Mouse (Mus musculus): ENCODE measurements around the gene Sgsm1. TPM values are rescaled to one million over a fixed set of nuclear protein-coding genes. Genes with fewer than 3 reads are reported as not detected.

Gene Sgsm1
- polyA plus RNA-seq, 1 experiment from 2014 or later, result 1.2 TPM

DNA sequence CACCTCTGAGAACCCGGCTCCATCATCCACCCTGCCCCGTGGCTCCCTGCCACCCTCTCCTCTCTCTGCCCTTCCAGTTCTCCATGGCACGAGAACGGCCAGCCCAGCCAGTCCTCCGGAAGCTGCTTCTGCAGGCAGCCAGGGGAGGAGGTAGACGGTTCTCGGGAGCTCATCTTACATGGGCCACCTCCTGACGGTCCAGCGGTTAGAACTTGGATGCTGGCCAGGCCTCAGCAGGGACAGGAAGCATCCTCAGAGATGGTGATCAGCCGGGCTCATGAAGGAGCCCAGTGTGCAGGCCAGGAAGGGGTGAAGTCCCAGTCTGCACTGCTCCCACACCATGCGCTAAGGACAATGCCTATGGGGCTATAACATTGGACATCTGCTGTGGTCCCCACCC is 96.1 kb downstream of the Sgsm1 start:
- no peaks in the 10 kb centered on the region for H3K9me3 ChIP-seq (ENCODE audit: low read length)
- H3K4me1 ChIP-seq (ENCODE audit: insufficient read depth, low read depth, low read length), result peaks cover 3% of the 10 kb centered on the region; the same call in 1 of the 2 replicates
- ATAC-seq (peak; percentile 45), DNase-seq (ENCODE audit: low spot score) (peak; percentile 42)
- H3K4me2 ChIP-seq (replicated peaks; ENCODE audit: low read depth, low read length), result no peak overlapping the region
- no peak overlapping the region for H3K27ac ChIP-seq (ENCODE audit: low read length)
- no peak overlapping the region for H3K4me3 ChIP-seq (ENCODE audit: low read depth, low read length)
- WGBS, result 40% methylated on average over 11 of the region's 11 CpGs
- no peak overlapping the region for H3K9ac ChIP-seq (replicated peaks; ENCODE audit: low read depth)
- no peaks in the 10 kb centered on the region for H3K36me3 ChIP-seq (ENCODE audit: insufficient read depth, low read length)
- no peaks in the 10 kb centered on the region for H3K27me3 ChIP-seq (replicated peaks; ENCODE audit: insufficient read depth, low read length)
- no peak for TF ChIP-seq EP300 (IDR thresholded peaks at IDR 0.05)
- TF ChIP-seq CTCF (IDR thresholded peaks at IDR 0.05), result peak; percentile 6; the same call in 1 of the 2 replicates

DNA sequence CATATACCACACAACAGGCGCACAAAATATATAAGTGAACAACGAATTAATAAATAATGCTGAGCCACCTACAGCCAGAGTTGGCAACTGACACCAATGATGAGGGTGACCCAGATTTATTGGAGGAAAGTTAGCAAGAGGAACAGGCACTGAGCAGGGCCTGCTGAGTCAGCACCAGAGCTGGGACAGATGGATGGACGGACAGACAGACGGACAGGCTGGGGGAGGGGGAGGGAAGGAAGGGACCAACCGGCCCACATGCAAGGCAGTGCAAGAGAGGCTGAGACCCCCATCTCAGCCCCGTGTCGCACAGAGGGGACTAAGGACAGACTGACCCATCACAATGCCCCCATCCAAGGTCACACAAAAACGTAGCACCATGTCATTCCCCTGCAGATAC is 96.5 kb downstream of the Sgsm1 start:
- Histone ChIP-seq H3K27me3 (replicated peaks; ENCODE audit: insufficient read depth, low read length) (no peaks in the 10 kb centered on the region), H3K4me1 (ENCODE audit: insufficient read depth, low read depth, low read length) (peaks cover 5% of the 10 kb centered on the region; the same call in 1 of the 2 replicates), H3K27ac (ENCODE audit: low read length) (no peak overlapping the region), H3K9me3 (ENCODE audit: low read length) (no peaks in the 10 kb centered on the region), H3K36me3 (ENCODE audit: insufficient read depth, low read length) (no peaks in the 10 kb centered on the region), H3K4me2 (replicated peaks; ENCODE audit: low read depth, low read length) (no peak overlapping the region), H3K4me3 (ENCODE audit: low read depth, low read length) (no peak overlapping the region), H3K9ac (replicated peaks; ENCODE audit: low read depth) (no peak overlapping the region)
- ATAC-seq, result no peak
- DNase-seq (ENCODE audit: low spot score), result no peak
- no peak for TF ChIP-seq EP300 (IDR thresholded peaks at IDR 0.05)
- no peak for TF ChIP-seq CTCF (IDR thresholded peaks at IDR 0.05)
- 68% methylated on average over 8 of the region's 8 CpGs for WGBS

DNA sequence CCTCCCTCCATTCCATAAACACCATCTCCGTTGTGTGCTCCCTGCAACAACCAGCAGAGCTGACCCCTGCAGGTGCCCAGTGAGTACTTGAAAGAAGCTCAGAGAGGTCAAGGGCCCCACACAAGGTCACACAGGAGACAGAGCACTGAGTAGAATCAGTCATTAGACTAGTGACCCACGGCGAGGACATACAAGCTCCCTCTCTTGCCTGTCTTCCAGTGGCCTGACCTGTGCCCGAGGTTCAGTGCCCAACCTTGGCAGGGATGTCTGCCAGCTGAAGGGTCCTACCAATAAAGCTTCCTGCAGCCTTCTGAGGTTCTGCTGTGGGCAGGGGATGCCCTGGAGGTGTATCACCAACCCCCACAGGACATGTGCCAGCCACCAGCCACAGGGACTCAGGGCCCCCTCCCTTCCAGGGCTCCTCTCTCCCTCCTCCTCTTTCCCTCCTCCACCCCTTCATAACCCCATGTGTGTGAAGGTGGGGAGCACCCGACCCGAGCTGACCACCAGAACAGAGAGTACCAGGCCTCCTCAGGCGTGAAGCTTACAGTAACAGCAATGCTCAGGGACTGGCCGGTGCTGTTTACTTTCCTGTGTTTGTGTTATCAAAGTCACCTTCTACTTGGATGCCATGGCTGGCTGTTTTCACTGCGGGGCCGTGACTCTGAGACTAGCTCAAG is 98.3 kb downstream of the Sgsm1 start:
- ATAC-seq, result no peak
- Histone ChIP-seq H3K4me3 (ENCODE audit: low read depth, low read length) (no peak overlapping the region), H3K9ac (replicated peaks; ENCODE audit: low read depth) (no peak overlapping the region), H3K9me3 (ENCODE audit: low read length) (no peaks in the 10 kb centered on the region), H3K4me2 (replicated peaks; ENCODE audit: low read depth, low read length) (no peak overlapping the region), H3K27me3 (replicated peaks; ENCODE audit: insufficient read depth, low read length) (no peaks in the 10 kb centered on the region), H3K4me1 (ENCODE audit: insufficient read depth, low read depth, low read length) (peaks cover 6% of the 10 kb centered on the region; the same call in 1 of the 2 replicates), H3K36me3 (ENCODE audit: insufficient read depth, low read length) (no peaks in the 10 kb centered on the region), H3K27ac (ENCODE audit: low read length) (no peak overlapping the region)
- 47% methylated on average over 10 of the region's 10 CpGs for WGBS
- no peak for DNase-seq (ENCODE audit: low spot score)
- TF ChIP-seq EP300 (IDR thresholded peaks at IDR 0.05) (no peak), CTCF (IDR thresholded peaks at IDR 0.05) (no peak)

DNA sequence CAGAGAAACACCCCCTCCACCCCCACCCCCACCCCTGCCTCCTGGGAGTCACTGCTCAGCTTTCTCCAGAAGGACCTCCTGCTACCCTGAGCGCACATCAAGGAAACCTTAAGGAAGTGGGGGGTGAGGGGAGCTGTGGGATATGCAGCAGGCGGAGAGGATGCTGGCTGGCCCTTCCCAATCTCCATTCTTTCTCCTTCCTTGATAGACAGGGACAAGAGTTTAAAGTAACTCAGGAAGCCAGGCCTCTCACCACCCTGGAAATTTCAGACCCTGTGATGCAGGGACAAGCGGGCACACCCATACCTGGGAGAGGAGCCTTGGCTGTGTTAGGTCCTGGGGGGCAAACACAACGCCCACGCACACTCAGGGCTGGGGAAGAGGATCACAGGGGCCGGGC is 100.3 kb downstream of the Sgsm1 start:
- no peaks in the 10 kb centered on the region for H3K36me3 ChIP-seq (ENCODE audit: insufficient read depth, low read length)
- 61% methylated on average over 6 of the region's 6 CpGs for WGBS
- peaks cover 8% of the 10 kb centered on the region; the same call in 1 of the 2 replicates for H3K4me1 ChIP-seq (ENCODE audit: insufficient read depth, low read depth, low read length)
- H3K9ac ChIP-seq (replicated peaks; ENCODE audit: low read depth), result no peak overlapping the region
- no peak overlapping the region for H3K4me2 ChIP-seq (replicated peaks; ENCODE audit: low read depth, low read length)
- H3K4me3 ChIP-seq (ENCODE audit: low read depth, low read length), result no peak overlapping the region
- DNase-seq (ENCODE audit: low spot score) (peak; percentile 62), ATAC-seq (peak; percentile 47)
- H3K27ac ChIP-seq (ENCODE audit: low read length), result peak overlapping the region; percentile 87
- H3K9me3 ChIP-seq (ENCODE audit: low read length), result no peaks in the 10 kb centered on the region
- H3K27me3 ChIP-seq (replicated peaks; ENCODE audit: insufficient read depth, low read length), result no peaks in the 10 kb centered on the region
- no peak for TF ChIP-seq CTCF (IDR thresholded peaks at IDR 0.05)
- no peak for TF ChIP-seq EP300 (IDR thresholded peaks at IDR 0.05)

DNA sequence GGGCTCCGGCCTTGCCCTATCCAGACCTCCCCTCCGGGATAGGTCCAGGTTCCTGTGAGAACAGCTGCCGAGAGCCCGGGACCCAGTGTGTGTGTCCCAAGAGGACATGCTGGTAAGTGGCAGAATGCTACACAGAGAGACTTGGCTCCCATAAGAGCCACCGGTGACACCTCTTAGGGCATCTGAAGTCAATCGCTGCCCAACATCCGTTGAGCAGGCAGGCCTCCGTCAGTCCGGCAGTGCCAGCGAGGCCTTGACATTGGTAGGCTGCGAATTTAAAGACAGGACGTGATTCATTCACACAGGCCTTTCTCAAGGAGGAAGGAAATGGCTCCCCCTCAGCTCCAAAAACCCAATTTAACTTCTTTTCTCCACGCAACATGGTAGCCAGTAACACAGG is 100.7 kb downstream of the Sgsm1 start:
- no peak overlapping the region for H3K9ac ChIP-seq (replicated peaks; ENCODE audit: low read depth)
- peak; percentile 21 for ATAC-seq
- 45% methylated on average over 13 of the region's 13 CpGs for WGBS
- H3K4me2 ChIP-seq (replicated peaks; ENCODE audit: low read depth, low read length), result no peak overlapping the region
- H3K9me3 ChIP-seq (ENCODE audit: low read length), result no peaks in the 10 kb centered on the region
- H3K4me3 ChIP-seq (ENCODE audit: low read depth, low read length), result no peak overlapping the region
- no peak for DNase-seq (ENCODE audit: low spot score)
- H3K4me1 ChIP-seq (ENCODE audit: insufficient read depth, low read depth, low read length), result peaks cover 8% of the 10 kb centered on the region; the same call in 1 of the 2 replicates
- H3K27me3 ChIP-seq (replicated peaks; ENCODE audit: insufficient read depth, low read length), result no peaks in the 10 kb centered on the region
- no peaks in the 10 kb centered on the region for H3K36me3 ChIP-seq (ENCODE audit: insufficient read depth, low read length)
- TF ChIP-seq CTCF (IDR thresholded peaks at IDR 0.05), result no peak
- TF ChIP-seq EP300 (IDR thresholded peaks at IDR 0.05), result no peak
- H3K27ac ChIP-seq (ENCODE audit: low read length), result peak overlapping the region; percentile 87

DNA sequence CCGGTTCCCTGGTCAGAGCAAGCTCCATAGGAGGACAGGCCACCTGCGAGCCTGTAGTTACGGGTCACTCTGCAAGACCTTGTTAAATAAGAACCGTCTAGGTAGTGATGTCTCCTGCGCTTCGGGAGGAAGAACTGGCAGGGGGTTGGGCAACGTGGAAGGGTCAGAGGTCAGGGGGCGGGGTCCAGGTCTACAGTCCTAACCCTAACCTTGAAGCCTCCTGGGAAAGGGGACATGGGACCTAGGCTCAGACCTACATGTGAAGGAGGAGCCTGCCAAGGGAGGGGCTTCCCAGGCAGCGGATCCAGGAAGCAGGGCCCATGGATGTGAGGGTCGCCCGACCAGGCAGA is 101.2 kb downstream of the Sgsm1 start:
- TF ChIP-seq EP300 (IDR thresholded peaks at IDR 0.05), result no peak
- TF ChIP-seq CTCF (IDR thresholded peaks at IDR 0.05), result no peak
- Histone ChIP-seq H3K27me3 (replicated peaks; ENCODE audit: insufficient read depth, low read length) (no peaks in the 10 kb centered on the region), H3K4me1 (ENCODE audit: insufficient read depth, low read depth, low read length) (peaks cover 8% of the 10 kb centered on the region; the same call in 1 of the 2 replicates), H3K9ac (replicated peaks; ENCODE audit: low read depth) (no peak overlapping the region), H3K9me3 (ENCODE audit: low read length) (no peaks in the 10 kb centered on the region), H3K27ac (ENCODE audit: low read length) (peak overlapping the region; percentile 87), H3K36me3 (ENCODE audit: insufficient read depth, low read length) (no peaks in the 10 kb centered on the region), H3K4me2 (replicated peaks; ENCODE audit: low read depth, low read length) (no peak overlapping the region), H3K4me3 (ENCODE audit: low read depth, low read length) (no peak overlapping the region)
- ATAC-seq, result no peak
- no peak for DNase-seq (ENCODE audit: low spot score)
- WGBS, result 32% methylated on average over 11 of the region's 11 CpGs
